21 mouse cellular contexts compared by ENCODE assay signal in the genomic region with DNA sequence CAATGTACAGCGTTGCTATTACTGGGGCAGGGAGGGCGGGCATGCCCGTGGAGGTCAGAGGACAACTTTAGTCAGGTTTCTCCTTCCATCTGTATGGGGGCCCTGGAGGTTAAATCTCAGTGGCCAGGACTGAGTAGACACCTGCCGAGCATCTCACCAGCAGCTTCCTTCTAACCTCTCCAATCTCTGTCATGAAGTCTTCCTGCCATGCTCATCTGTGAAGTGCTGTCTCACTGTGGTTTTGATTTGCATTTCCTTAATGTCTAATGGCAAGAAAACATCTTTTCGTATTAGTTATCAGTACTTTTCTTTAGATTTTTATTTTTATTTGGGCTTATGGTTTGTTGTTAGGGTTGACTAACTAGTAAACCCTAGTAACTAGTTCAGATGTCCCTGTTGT. TPM values are rescaled to one million over a fixed set of nuclear protein-coding genes. Genes with fewer than 3 reads are reported as not detected.
A peak's percentile ranks its signal among the peaks of the same experiment; 100 is the strongest.
DNase-seq lines count a peak whose midpoint lies in the region; TF ChIP-seq lines count a peak whose summit lies in the region.
"Had no signal": no experiment of that assay in that cellular context is flagged by ENCODE, and none has a peak within 500 bp of the region (broad histone marks: within the 10 kb centered on the region; RNA-seq: fewer than 3 reads in every experiment).

No protein-coding gene starts in this region.

- TF ChIP-seq EP300 in CH12.LX (IDR thresholded peaks at IDR 0.05; ENCODE audit: low read length) = peak; percentile 62; the same call in 1 of the 2 replicates

- H3K9ac ChIP-seq in CH12.LX (ENCODE audit: insufficient read depth, low read depth) = no peak overlapping the region; the same call in 1 of the 2 replicates
- H3K9ac ChIP-seq: embryonic facial prominence, embryonic 13.5 days; embryonic facial prominence, embryonic 15.5 days; forebrain, embryonic 12.5 days had no signal

- H3K79me2 ChIP-seq in CH12.LX (replicated peaks; ENCODE audit: control insufficient read depth, extremely low read depth, insufficient read depth, poor library complexity, severe bottlenecking) = no peaks in the 10 kb centered on the region
- H3K79me2 ChIP-seq in macrophage (ENCODE audit: inconsistent target) = peaks cover 95% of the 10 kb centered on the region

- no peaks in the 10 kb centered on the region for H3K27me3 ChIP-seq in CH12.LX (replicated peaks)
- H3K27me3 ChIP-seq: embryonic facial prominence, embryonic 13.5 days; embryonic facial prominence, embryonic 15.5 days; forebrain, embryonic 12.5 days had no signal

- in situ Hi-C loops in CH12.LX (cut with MboI; ENCODE audit: low pct_ligation_motif_present, low pct_unique_long_range_greater_than_20kb, low sequenced_read_pairs) = no loop called here

- H3K36me3 ChIP-seq in CH12.LX (replicated peaks in 1 of 2; ENCODE audit: control insufficient read depth in 1 of 2, insufficient read depth in 1 of 2, low read length in 1 of 2) (peaks cover 34 to 79% of the 10 kb centered on the region in 2 experiments), macrophage (ENCODE audit: inconsistent target) (peaks cover 53% of the 10 kb centered on the region)

- TF ChIP-seq CTCF in gastrocnemius, adult 2 months (IDR thresholded peaks at IDR 0.05) = no peak
- no peak for TF ChIP-seq CTCF in CH12.LX (conservative IDR thresholded peaks at IDR 0.05 in 1 of 2, IDR thresholded peaks at IDR 0.05 in 1 of 2; ENCODE audit: low read depth in 2 of 2, low read length in 2 of 2)

- WGBS in macrophage (ENCODE audit: missing documents) = 71% methylated on average over 5 of the region's 5 CpGs

- no peak for TF ChIP-seq POLR2A in CH12.LX (IDR thresholded peaks at IDR 0.05; ENCODE audit: low read depth, low read length)

- no peak for TF ChIP-seq RAD21 in CH12.LX (IDR thresholded peaks at IDR 0.05; ENCODE audit: low read depth, low read length)

- H3K27ac ChIP-seq in gastrocnemius, adult 2 months = peak overlapping the region; percentile 86
- H3K27ac ChIP-seq in CH12.LX (ENCODE audit: insufficient read depth, low read depth) = peak overlapping the region; percentile 42; the same call in 1 of the 2 replicates
- H3K27ac ChIP-seq in macrophage = peak overlapping the region; percentile 73; the same call in 1 of the 2 replicates
- H3K27ac ChIP-seq: embryonic facial prominence, embryonic 13.5 days; embryonic facial prominence, embryonic 15.5 days; forebrain, embryonic 10.5 days; forebrain, embryonic 12.5 days had no signal

- peaks cover 30 to 94% of the 10 kb centered on the region in 2 experiments for H3K4me1 ChIP-seq in CH12.LX (ENCODE audit: control insufficient read depth in 1 of 2, insufficient read depth in 2 of 2)
- H3K4me1 ChIP-seq: embryonic facial prominence, embryonic 13.5 days; embryonic facial prominence, embryonic 15.5 days; forebrain, embryonic 10.5 days; forebrain, embryonic 12.5 days had no signal

- no peak for DNase-seq in gastrocnemius, adult 2 months
- no peak for DNase-seq in gastrocnemius, postnatal 36 days
- DNase-seq in CH12.LX (ENCODE audit: extremely low read depth) = peak; percentile 68
- DNase-seq in cerebellum, adult 18-20 months = no peak
- DNase-seq in left cerebral cortex, postnatal 10 days (ENCODE audit: extremely low spot score in 1 of 2, low spot score in 2 of 2) = no peak
- DNase-seq: adrenal gland, adult 2 months; adrenal gland, postnatal 10 days; adrenal gland, postnatal 25 days; B cell, adult 2 months; cerebellum, adult 11-12 months; cerebellum, adult 8-10 months; cerebellum, adult 9-11 months; cerebellum, postnatal 14 days; cerebellum, postnatal 36 days; embryo, embryonic 11 days had no signal

- H3K9me3 ChIP-seq in CH12.LX (replicated peaks; ENCODE audit: low read length) = no peaks in the 10 kb centered on the region
- H3K9me3 ChIP-seq: embryonic facial prominence, embryonic 13.5 days; embryonic facial prominence, embryonic 15.5 days; forebrain, embryonic 10.5 days; forebrain, embryonic 12.5 days had no signal

- H3K4me3 ChIP-seq in gastrocnemius, adult 2 months = no peak overlapping the region
- H3K4me3 ChIP-seq in CH12.LX (replicated peaks in 1 of 3; ENCODE audit: low read depth in 2 of 3, low read length in 2 of 3, poor library complexity in 1 of 3) (no peak overlapping the region), macrophage (ENCODE audit: inconsistent target) (no peak overlapping the region)
- H3K4me3 ChIP-seq: embryonic facial prominence, embryonic 13.5 days; embryonic facial prominence, embryonic 15.5 days; erythroblast, embryonic 14.5 days; forebrain, embryonic 10.5 days; forebrain, embryonic 12.5 days had no signal

- intact Hi-C loops in gastrocnemius, adult 2 months (cut with DNase I) = no loop called here
- intact Hi-C loops in gastrocnemius, postnatal 36 days (cut with DNase I) = no loop called here
- intact Hi-C loops in left cerebral cortex, postnatal 10 days (cut with DNase I) = no loop called here

- no peak overlapping the region for H3K4me2 ChIP-seq in CH12.LX (ENCODE audit: insufficient read depth, low read depth, poor library complexity, severe bottlenecking)
- H3K4me2 ChIP-seq: embryonic facial prominence, embryonic 13.5 days; embryonic facial prominence, embryonic 15.5 days; forebrain, embryonic 12.5 days had no signal

- dilution Hi-C loops in CH12.LX (cut with MboI; ENCODE audit: extremely low pct_ligation_motif_present, extremely low pct_unique_long_range_greater_than_20kb, low sequenced_read_pairs) = no loop called here

TF ChIP-seq in CH12.LX, 34 proteins besides CTCF, POLR2A, EP300 and RAD21:
- peak; percentile 13; the same call in 1 of the 2 replicates for TF ChIP-seq ELF1 (IDR thresholded peaks at IDR 0.05; ENCODE audit: low read depth, low read length)
- TF ChIP-seq E2F4 (IDR thresholded peaks at IDR 0.05; ENCODE audit: insufficient replicate concordance, low read depth, low read length) = no peak
- 0 out of 2 replicates have a peak, but pooled peaks have one; percentile 10 for TF ChIP-seq JUND (conservative IDR thresholded peaks at IDR 0.05; ENCODE audit: low read depth, low read length)
- no peak for TF ChIP-seq HCFC1 (IDR thresholded peaks at IDR 0.05; ENCODE audit: low read depth, low read length)
- no peak for TF ChIP-seq ZC3H11A (IDR thresholded peaks at IDR 0.05; ENCODE audit: low read depth, low read length)
- no peak for TF ChIP-seq MXI1 (IDR thresholded peaks at IDR 0.05; ENCODE audit: low read depth, low read length)
- 0 out of 2 replicates have a peak, but pooled peaks have one; percentile 17 for TF ChIP-seq ETS1 (conservative IDR thresholded peaks at IDR 0.05; ENCODE audit: low read depth, low read length)
- no peak for TF ChIP-seq GABPA (IDR thresholded peaks at IDR 0.05; ENCODE audit: insufficient replicate concordance, low read depth, low read length)
- TF ChIP-seq MYC (IDR thresholded peaks at IDR 0.05; ENCODE audit: low read depth, low read length) = no peak; the same call in 1 of the 2 replicates
- TF ChIP-seq NELFE (IDR thresholded peaks at IDR 0.05; ENCODE audit: low read depth, low read length) = no peak
- no peak for TF ChIP-seq IRF4 (IDR thresholded peaks at IDR 0.05; ENCODE audit: low read depth, low read length)
- TF ChIP-seq MAFK (IDR thresholded peaks at IDR 0.05; ENCODE audit: insufficient replicate concordance, low read length) = peak; percentile 74; the same call in 1 of the 2 replicates
- TF ChIP-seq UBTF (IDR thresholded peaks at IDR 0.05; ENCODE audit: low read depth, low read length) = no peak
- no peak for TF ChIP-seq TCF12 (IDR thresholded peaks at IDR 0.05; ENCODE audit: low read depth, low read length)
- no peak for TF ChIP-seq USF1 (IDR thresholded peaks at IDR 0.05; ENCODE audit: low read depth, low read length)
- no peak for TF ChIP-seq ZNF384 (IDR thresholded peaks at IDR 0.05; ENCODE audit: low read depth, low read length)

RNA-seq across cellular contexts. Expression of gene Arhgap27, which starts 17.0 kb away (rescaled TPM):
- 1 to 10 TPM; 6.0 to 8.8 TPM for total RNA-seq in gastrocnemius, adult 2 months (2021)
- 1 to 10 TPM; 4.6 to 4.8 TPM for total RNA-seq in gastrocnemius, postnatal 36 days (2021)
- 24.4 and 26.1 TPM in 2 replicates for total RNA-seq in CH12.LX (2012; rRNA removed)
- 11.4 and 11.8 TPM in 2 replicates for total RNA-seq in CH12.LX (2014; rRNA removed)
- polyA plus RNA-seq in CH12.LX (2012; ENCODE audit: insufficient read length, low read depth) = 26.7 and 30.9 TPM in 2 replicates
- total RNA-seq in macrophage (2018; cell fraction: chromatin; rRNA removed) = 100 to 1,000 TPM in 1 of 26 experiments, 10 to 100 TPM in 22, 1 to 10 TPM in 3; 6.1 to 113 (median 35.5) TPM
- 10 to 100 TPM in 13 of 26 experiments, 1 to 10 TPM in 13; 2.3 to 28.4 (median 11.2) TPM for total RNA-seq in macrophage (2018; cell fraction: cytosol; rRNA removed)
- total RNA-seq in macrophage (2018; cell fraction: nucleus; rRNA removed) = 10 to 100 TPM in 22 of 26 experiments, 1 to 10 TPM in 4; 5.9 to 75.3 (median 23.3) TPM
- 3.7 to 16.2 TPM (median 6.5 TPM) in 3 replicates for polyA plus RNA-seq in macrophage (2018)
- 1 to 10 TPM; 7.6 to 8.6 TPM for total RNA-seq in left cerebral cortex, postnatal 10 days (2021)

RNA-seq across cellular contexts. Expression of gene Plekhm1, which starts 32.0 kb away (rescaled TPM):
- 10 to 100 TPM; 12.3 to 13.7 TPM for total RNA-seq in gastrocnemius, adult 2 months (2021)
- total RNA-seq in gastrocnemius, postnatal 36 days (2021) = 10 to 100 TPM; 10.6 to 11.8 TPM
- total RNA-seq in CH12.LX (2012; rRNA removed) (5.3 and 5.4 TPM in 2 replicates), CH12.LX (2014; rRNA removed) (2.7 and 3.5 TPM in 2 replicates)
- polyA plus RNA-seq in CH12.LX (2012; ENCODE audit: insufficient read length, low read depth) (18.3 and 23.2 TPM in 2 replicates), macrophage (2018) (55.1 to 87.8 TPM (median 77.5 TPM) in 3 replicates)
- 100 to 1,000 TPM in 12 of 26 experiments, 10 to 100 TPM in 14; 24.8 to 273 (median 87.3) TPM for total RNA-seq in macrophage (2018; cell fraction: chromatin; rRNA removed)
- total RNA-seq in macrophage (2018; cell fraction: cytosol; rRNA removed) = 100 to 1,000 TPM in 8 of 26 experiments, 10 to 100 TPM in 18; 29.1 to 127 (median 87.0) TPM
- total RNA-seq in macrophage (2018; cell fraction: nucleus; rRNA removed) = 100 to 1,000 TPM in 13 of 26 experiments, 10 to 100 TPM in 13; 32.5 to 241 (median 99.4) TPM
- total RNA-seq in left cerebral cortex, postnatal 10 days (2021) = 10 to 100 TPM; 13.4 to 13.6 TPM
